Mouse (Mus musculus): ENCODE measurements around the gene Rcc2.
A peak's percentile ranks its signal among the peaks of the same experiment; 100 is the strongest.

The Rcc2 gene

GRCm38 (mm10) chr4:140707615-140708014 lies 7.3 kb downstream of the Rcc2 start:
- ATAC-seq (ENCODE audit: insufficient number of reproducible peaks, low FRiP score, low TSS enrichment), result no peak

- no peak for ATAC-seq (ENCODE audit: insufficient number of reproducible peaks, low FRiP score, low TSS enrichment)
Measured at GRCm38 (mm10) chr4:140708297-140708927, 8.1 kb downstream of the Rcc2 start.

GRCm38 (mm10) chr4:140709111-140709510 lies 8.8 kb downstream of the Rcc2 start:
- ATAC-seq (ENCODE audit: insufficient number of reproducible peaks, low FRiP score, low TSS enrichment), result no peak

- ATAC-seq (ENCODE audit: insufficient number of reproducible peaks, low FRiP score, low TSS enrichment), result no peak
Measured at GRCm38 (mm10) chr4:140709617-140710016, 9.3 kb downstream of the Rcc2 start.

- ATAC-seq (ENCODE audit: insufficient number of reproducible peaks, low FRiP score, low TSS enrichment), result no peak
Measured at GRCm38 (mm10) chr4:140710781-140711180, 10.4 kb downstream of the Rcc2 start.

- ATAC-seq (ENCODE audit: insufficient number of reproducible peaks, low FRiP score, low TSS enrichment), result no peak
Measured at GRCm38 (mm10) chr4:140711360-140711759, 11.0 kb downstream of the Rcc2 start.

- ATAC-seq (ENCODE audit: insufficient number of reproducible peaks, low FRiP score, low TSS enrichment), result peak; percentile 97
Measured at GRCm38 (mm10) chr4:140713480-140714365, 13.4 kb downstream of the Rcc2 start.

- ATAC-seq (ENCODE audit: insufficient number of reproducible peaks, low FRiP score, low TSS enrichment), result no peak
Measured at GRCm38 (mm10) chr4:140714586-140714985, 14.2 kb downstream of the Rcc2 start.

- ATAC-seq (ENCODE audit: insufficient number of reproducible peaks, low FRiP score, low TSS enrichment), result no peak
Measured at GRCm38 (mm10) chr4:140716994-140717393, 16.7 kb downstream of the Rcc2 start.

GRCm38 (mm10) chr4:140718436-140718835 lies 18.1 kb downstream of the Rcc2 start:
- no peak for ATAC-seq (ENCODE audit: insufficient number of reproducible peaks, low FRiP score, low TSS enrichment)

- ATAC-seq (ENCODE audit: insufficient number of reproducible peaks, low FRiP score, low TSS enrichment), result no peak
Measured at GRCm38 (mm10) chr4:140720091-140720490, 19.8 kb downstream of the Rcc2 start.

- no peak for ATAC-seq (ENCODE audit: insufficient number of reproducible peaks, low FRiP score, low TSS enrichment)
Measured at GRCm38 (mm10) chr4:140721968-140722490, 21.7 kb downstream of the Rcc2 start.

GRCm38 (mm10) chr4:140722710-140723109 lies 22.4 kb downstream of the Rcc2 start:
- ATAC-seq (ENCODE audit: insufficient number of reproducible peaks, low FRiP score, low TSS enrichment), result no peak

- no peak for ATAC-seq (ENCODE audit: insufficient number of reproducible peaks, low FRiP score, low TSS enrichment)
Measured at GRCm38 (mm10) chr4:140723192-140723591, 22.9 kb downstream of the Rcc2 start.

- ATAC-seq (ENCODE audit: insufficient number of reproducible peaks, low FRiP score, low TSS enrichment), result no peak
Measured at GRCm38 (mm10) chr4:140723801-140724200, 23.5 kb downstream of the Rcc2 start.

- no peak for ATAC-seq (ENCODE audit: insufficient number of reproducible peaks, low FRiP score, low TSS enrichment)
Measured at GRCm38 (mm10) chr4:140724739-140725138, 24.4 kb downstream of the Rcc2 start.

GRCm38 (mm10) chr4:140726907-140727306 lies 26.6 kb downstream of the Rcc2 start:
- ATAC-seq (ENCODE audit: insufficient number of reproducible peaks, low FRiP score, low TSS enrichment), result no peak

- no peak for ATAC-seq (ENCODE audit: insufficient number of reproducible peaks, low FRiP score, low TSS enrichment)
Measured at GRCm38 (mm10) chr4:140731654-140732053, 31.3 kb downstream of the Rcc2 start.

GRCm38 (mm10) chr4:140732871-140733270 lies 32.5 kb downstream of the Rcc2 start:
- ATAC-seq (ENCODE audit: insufficient number of reproducible peaks, low FRiP score, low TSS enrichment), result no peak

- no peak for ATAC-seq (ENCODE audit: insufficient number of reproducible peaks, low FRiP score, low TSS enrichment)
Measured at GRCm38 (mm10) chr4:140740655-140741054, 40.3 kb downstream of the Rcc2 start.

GRCm38 (mm10) chr4:140741401-140741800 lies 41.1 kb downstream of the Rcc2 start:
- ATAC-seq (ENCODE audit: insufficient number of reproducible peaks, low FRiP score, low TSS enrichment), result no peak
